Mouse (Mus musculus): ENCODE measurements at regions not wholly inside any gene's neighbourhood (a gene's known extent, or its start where the extent isn't known, plus 50 kb on each side); places are given as distances from the start of the nearest gene placed in this dataset.

DNA sequence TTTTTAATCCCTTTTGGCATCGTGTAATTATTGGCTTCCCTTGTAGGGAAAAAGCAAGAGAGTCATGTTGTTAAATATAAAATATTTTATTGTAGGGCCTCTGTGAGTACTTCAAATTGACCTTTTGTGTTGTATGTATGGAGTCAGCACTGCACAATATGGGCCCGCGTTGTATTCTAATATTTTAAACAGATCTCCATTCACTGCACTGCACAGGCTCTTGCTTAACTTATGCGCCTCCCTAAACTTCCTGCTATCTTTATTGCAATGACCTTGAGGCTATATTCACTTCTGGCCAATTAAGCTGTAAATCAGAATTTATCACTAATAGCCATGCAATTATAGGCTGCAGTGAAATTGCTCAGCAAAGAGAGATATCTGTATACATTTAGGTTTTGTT is 1295.2 kb downstream of the Pcdh17 start:
- no peaks in the 10 kb centered on the region for H3K79me2 ChIP-seq (ENCODE audit: control insufficient read depth, insufficient read depth, low read length, poor library complexity)
- no peak overlapping the region for H3K9ac ChIP-seq (ENCODE audit: control insufficient read depth, low read depth, low read length, poor library complexity, severe bottlenecking)
- H3K27ac ChIP-seq (ENCODE audit: control insufficient read depth, low read depth, low read length): no peak overlapping the region
- H3K9me3 ChIP-seq (replicated peaks; ENCODE audit: insufficient read depth, low read length): no peaks in the 10 kb centered on the region
- peaks cover 0 to 2% of the 10 kb centered on the region in 2 experiments; a peak in 1 of 4 replicates for H3K4me1 ChIP-seq (ENCODE audit: control insufficient read depth in 1 of 2, insufficient read depth in 2 of 2, low read length in 2 of 2)
- H3K27me3 ChIP-seq (ENCODE audit: control insufficient read depth in 1 of 2, insufficient read depth in 2 of 2, low read length in 2 of 2): no peaks in the 10 kb centered on the region
- peaks cover 0 to 2% of the 10 kb centered on the region in 2 experiments; a peak in 1 of 4 replicates for H3K36me3 ChIP-seq (ENCODE audit: control insufficient read depth in 1 of 2, insufficient read depth in 2 of 2, low read length in 2 of 2)
- H3K4me3 ChIP-seq (ENCODE audit: control insufficient read depth in 1 of 2, insufficient read depth in 1 of 2, low read depth in 2 of 2, low read length in 2 of 2): no peak overlapping the region
- DNase-seq (ENCODE audit: low read depth, low spot score): no peak
- TF ChIP-seq BHLHE40 (IDR thresholded peaks at IDR 0.05; ENCODE audit: borderline replicate concordance, low read depth, low read length) (no peak), MYB (IDR thresholded peaks at IDR 0.05; ENCODE audit: low read depth, low read length) (no peak), CHD1 (IDR thresholded peaks at IDR 0.05; ENCODE audit: low read depth, low read length) (no peak), USF1 (IDR thresholded peaks at IDR 0.05; ENCODE audit: low read depth, low read length) (no peak)

Data from MEL (cell line).